Mouse (Mus musculus) heart, adult 9 months (tissue): ENCODE measurements around the gene Padi3.

Experiments
- DNase-seq, 2 experiments: peaks; one replicate each; pipeline ENCODE4 v3.0.0; 2022; ENCODE audit warnings: low spot score in 2 of 2

Padi3 gene

DNA sequence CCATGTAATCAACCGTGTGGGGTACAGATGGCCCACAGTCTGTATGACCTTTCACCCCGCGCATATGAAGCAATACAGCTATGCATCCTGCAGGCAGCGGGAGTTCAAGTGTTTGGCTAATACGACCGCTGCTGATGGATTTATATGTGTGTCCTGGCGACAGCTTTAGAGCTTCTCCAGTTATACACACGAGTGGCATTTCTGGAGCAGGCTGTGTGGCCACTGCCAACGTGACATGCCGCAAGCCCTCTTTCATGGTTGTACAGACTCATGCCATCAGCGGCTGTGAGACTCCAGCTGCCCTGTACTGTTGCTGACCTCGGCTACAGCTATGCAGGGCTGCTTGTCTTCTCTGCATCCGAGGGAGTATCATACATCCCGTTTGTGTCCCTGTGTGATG is 29.9 kb downstream of the Padi3 start:
- no peak for DNase-seq

GRCm38 (mm10) chr4:140779803-140780397 is 30.5 kb downstream of the Padi3 start:
- DNase-seq = peak in 1 of 2 experiments; percentile 10

GRCm38 (mm10) chr4:140776623-140777022 is 33.8 kb downstream of the Padi3 start:
- DNase-seq = no peak

DNA sequence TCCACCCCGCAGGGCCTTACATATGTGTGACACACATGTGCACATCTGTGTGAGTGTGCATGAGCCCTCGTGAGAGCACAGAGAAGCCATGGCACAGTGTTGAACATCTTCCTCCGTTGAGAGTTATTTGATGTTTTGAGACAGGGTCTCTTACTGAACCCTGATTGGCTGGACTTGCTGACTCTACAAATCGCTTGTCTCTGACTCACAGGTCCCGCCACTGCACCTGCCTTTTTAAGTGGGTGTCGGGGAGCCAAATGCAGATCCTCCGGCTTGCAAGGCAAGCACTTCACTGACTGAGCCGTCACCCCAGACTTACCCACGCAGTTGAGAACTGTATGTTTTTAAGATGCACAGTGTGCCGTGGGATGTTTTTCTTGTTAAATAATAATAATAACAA is 34.6 kb downstream of the Padi3 start:
- DNase-seq = no peak

GRCm38 (mm10) chr4:140774893-140775292 is 35.6 kb downstream of the Padi3 start:
- DNase-seq = no peak

GRCm38 (mm10) chr4:140774025-140774800 is 36.2 kb downstream of the Padi3 start, which contains the start of gene Padi4:
Padi4 (minus strand) TSS chr4:140774236.
- DNase-seq = no peak

GRCm38 (mm10) chr4:140771091-140771490 is 39.4 kb downstream of the Padi3 start:
- DNase-seq = no peak

DNA sequence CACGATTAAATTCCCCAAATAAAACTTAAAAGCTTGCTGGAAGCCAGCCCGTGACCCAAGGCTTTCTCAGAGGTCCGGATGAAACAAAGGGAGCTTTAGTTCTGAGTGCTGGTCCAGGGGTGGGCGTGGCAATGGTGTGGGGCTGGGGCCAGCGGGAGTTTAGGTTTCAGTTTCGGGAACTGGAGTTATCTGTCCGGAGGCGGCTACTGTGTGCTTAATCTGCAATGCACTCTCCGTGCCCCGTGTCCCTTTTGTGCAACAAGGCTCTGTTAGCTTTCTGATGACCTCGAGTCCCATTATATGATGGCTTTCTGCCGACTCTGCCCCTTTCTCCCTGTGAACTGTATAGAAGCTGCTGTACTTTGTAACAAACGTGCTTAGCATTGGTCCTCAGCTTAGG is 40.0 kb downstream of the Padi3 start:
- DNase-seq = peak; percentile 48 to 67

DNA sequence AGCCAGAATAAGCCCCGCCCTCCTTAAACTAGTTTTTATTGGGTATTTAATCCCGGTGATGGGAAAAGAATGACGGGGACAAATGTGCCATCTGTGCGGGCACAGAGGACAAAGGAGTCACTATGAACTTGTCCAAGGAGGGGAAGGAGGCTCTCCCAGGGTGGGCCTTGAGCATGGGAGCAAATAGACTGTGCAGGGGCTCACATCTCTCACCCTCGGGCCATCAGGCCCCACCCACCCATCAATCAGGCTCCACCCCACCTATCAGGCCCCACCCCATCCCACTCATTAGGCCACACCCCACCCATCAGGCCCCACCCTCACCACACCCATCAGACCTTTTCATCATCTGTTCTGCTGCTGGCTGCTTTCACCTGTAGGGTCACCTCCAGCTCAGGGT is 41.5 kb downstream of the Padi3 start:
- DNase-seq = no peak

GRCm38 (mm10) chr4:140765936-140766335 is 44.5 kb downstream of the Padi3 start:
- DNase-seq = no peak

GRCm38 (mm10) chr4:140763158-140763557 is 47.3 kb downstream of the Padi3 start:
- peak in 1 of 2 experiments; percentile 19 for DNase-seq

DNA sequence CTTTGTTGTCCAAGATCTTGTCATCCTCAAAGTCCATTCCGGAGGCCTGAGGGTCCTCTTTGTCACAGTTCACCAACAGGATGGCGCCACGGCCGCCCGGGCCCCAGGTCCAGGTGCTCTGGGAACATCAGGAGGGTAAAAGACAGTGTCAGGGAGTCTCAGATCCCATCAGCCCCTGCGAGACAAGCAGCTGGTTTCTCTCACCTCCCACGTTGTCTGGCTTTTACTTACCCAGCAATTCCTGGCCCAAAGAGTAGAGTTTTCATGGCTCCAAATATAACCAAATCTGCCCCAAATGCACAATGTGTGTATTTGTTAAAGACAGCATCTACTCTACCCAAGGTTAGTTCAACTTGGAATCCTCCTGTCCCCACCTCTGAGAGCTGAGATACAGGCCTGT is 48.8 kb downstream of the Padi3 start:
- DNase-seq = no peak

DNA sequence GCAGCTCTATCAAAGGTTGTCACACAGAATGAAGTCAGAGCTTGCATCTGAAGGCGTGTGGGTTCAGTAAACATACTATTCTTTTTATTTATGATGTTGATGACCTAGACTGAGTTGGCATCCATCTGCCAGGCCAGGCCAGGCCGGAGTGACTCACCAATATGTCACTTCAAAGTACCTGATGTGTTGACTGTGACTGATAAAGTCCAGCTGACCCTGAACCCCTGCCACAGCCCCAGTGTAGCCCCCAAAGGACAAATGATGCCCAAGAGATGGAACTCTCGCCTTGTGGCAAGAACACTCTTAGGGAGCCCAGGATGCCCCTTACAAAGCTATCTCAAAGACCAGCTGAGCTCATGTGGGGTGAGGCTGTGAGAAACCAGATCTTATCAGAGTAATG is 54.6 kb downstream of the Padi3 start:
- no peak for DNase-seq

GRCm38 (mm10) chr4:140753366-140753765 is 57.1 kb downstream of the Padi3 start:
- DNase-seq = no peak

DNA sequence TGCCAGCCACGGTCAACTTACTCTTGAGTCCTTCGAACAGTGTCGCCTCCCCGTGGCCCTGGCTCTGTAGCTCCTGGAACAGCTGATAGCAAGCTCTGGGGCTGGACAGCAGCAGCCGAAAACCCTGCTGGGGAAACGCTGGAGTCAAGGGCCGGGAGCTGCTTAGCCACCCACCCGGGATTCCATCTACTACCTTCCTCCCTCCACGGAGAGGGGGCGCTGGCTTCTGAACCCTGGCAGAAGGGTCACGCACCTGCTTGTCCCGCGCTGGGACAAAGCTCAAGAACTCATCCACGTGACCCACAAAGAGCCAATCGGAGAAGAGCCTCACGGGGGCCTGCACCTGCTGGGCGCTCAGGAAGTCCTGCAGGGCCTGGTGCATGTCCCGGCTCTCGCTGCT is 60.1 kb downstream of the Padi3 start:
- no peak for DNase-seq

DNA sequence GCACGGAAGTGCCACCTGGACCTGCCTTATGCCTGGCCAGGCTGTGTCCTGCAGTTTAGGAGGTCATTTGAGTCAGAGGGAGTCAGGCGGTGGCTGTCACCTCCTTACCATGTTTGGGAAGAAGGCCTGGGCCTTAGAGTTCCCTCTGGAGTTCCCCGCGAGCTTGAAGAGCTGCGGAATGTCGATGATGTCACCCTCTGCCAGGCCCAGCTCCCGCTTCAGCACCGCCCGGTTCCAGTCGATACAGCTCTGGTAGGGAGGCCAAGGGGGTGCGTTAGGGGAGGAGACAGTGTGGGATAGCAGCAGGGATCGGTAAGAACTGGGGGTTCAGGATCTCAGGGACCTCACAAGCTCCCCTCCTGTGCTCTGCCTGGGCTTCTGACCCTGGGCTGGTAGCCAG is 62.5 kb downstream of the Padi3 start:
- peak in 1 of 2 experiments; percentile 18 for DNase-seq

- DNase-seq = no peak
Measured at GRCm38 (mm10) chr4:140744654-140745053, 65.8 kb downstream of the Padi3 start.

DNA sequence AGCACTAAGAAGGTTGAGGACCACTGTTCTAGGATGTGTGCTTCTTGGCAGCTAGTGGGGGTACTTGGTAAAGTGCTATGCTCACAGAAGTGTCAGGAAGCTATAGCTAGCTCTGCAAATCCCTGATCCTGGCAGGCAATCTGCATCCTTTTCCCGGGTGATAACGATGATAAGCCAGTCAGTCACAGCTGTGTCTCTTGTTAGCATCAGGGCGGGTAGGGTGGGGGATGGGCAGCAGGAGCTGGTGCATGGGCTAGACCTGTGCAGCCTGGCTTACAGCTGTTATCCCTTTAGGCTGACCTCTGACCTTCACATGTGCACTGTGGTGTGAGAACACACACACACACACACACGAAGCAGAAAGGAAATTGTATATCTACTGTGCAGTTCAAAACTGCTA is 67.4 kb downstream of the Padi3 start:
- DNase-seq = no peak

DNA sequence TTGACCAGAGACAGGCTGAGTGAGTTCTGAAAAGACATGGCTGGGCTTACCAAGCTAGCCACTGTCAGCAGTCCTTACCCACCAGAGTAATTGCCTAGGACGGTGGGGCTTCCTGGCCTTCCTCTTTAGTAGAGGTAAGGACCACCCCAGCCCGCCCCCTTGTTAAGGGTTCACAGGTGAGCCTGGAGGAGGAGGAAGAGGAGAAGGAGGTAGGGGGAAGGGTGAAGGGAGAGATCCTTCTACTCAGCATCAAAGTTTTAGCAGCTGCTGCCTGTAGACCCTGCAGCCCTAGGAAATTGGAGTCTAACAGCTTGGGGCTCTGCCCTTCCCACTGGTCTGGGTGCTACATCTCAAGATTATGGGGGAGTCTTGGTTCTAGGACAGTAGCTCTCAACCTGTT is 67.9 kb downstream of the Padi3 start, which contains the start of gene Padi6:
Padi6 (minus strand) TSS at position 101 of the 400 bp plus-strand sequence.
- no peak for DNase-seq

DNA sequence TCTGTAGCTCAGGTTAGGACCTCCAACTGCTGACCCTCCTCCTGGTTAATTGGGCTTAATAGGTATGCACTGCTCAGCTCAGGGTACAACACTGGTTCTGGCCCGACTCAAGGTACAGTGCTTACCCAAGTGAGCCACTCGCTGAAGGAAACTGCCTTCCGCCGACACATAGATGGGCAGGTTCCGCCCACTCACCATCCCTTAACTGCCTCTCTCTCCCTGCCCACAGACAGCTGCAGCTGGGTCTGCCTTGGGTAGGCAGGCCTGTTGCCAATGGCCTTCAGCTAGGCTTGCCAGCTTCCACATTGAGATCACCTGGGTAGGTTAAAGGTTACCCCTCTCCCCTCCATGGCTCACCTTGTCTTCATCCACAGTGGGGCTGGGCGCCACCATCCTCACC is 69.0 kb downstream of the Padi3 start:
- DNase-seq = no peak

GRCm38 (mm10) chr4:140740655-140741054 is 69.8 kb downstream of the Padi3 start:
- no peak for DNase-seq
